Mouse (Mus musculus) right cerebral cortex, postnatal 36 days (tissue): ENCODE measurements at regions not wholly inside any gene's neighbourhood (a gene's known extent, or its start where the extent isn't known, plus 50 kb on each side); places are given as distances from the start of the nearest gene placed in this dataset.

Experiments
- DNase-seq, 2 experiments: peaks; one replicate each; pipeline ENCODE4 v3.0.0; 2022; ENCODE audit warnings: low spot score in 2 of 2, mixed read lengths in 1 of 2

- DNase-seq: no peak
These were observed 81.0 kb downstream of the Maf start for GRCm38 (mm10) chr8:115626396-115627136.

- DNase-seq: no peak
These were observed 82.5 kb downstream of the Maf start for GRCm38 (mm10) chr8:115625072-115625471.

GRCm38 (mm10) chr8:115618049-115618760 lies 89.4 kb downstream of the Maf start:
- peak; percentile 12 to 19 for DNase-seq

- DNase-seq: no peak
These were observed 90.6 kb downstream of the Maf start for GRCm38 (mm10) chr8:115616871-115617605.

GRCm38 (mm10) chr8:115613946-115614584 lies 93.5 kb downstream of the Maf start:
- no peak for DNase-seq

GRCm38 (mm10) chr8:115612119-115612518 lies 95.5 kb downstream of the Maf start:
- no peak for DNase-seq

GRCm38 (mm10) chr8:115599771-115600170 lies 107.8 kb downstream of the Maf start:
- no peak for DNase-seq

GRCm38 (mm10) chr8:115597226-115597953 lies 110.2 kb downstream of the Maf start:
- peak; percentile 12 to 13 for DNase-seq

GRCm38 (mm10) chr8:115589721-115590120 lies 117.9 kb downstream of the Maf start:
- DNase-seq: no peak

- DNase-seq: no peak
These were observed 118.5 kb downstream of the Maf start for GRCm38 (mm10) chr8:115589076-115589475.

- no peak for DNase-seq
These were observed 123.2 kb downstream of the Maf start for GRCm38 (mm10) chr8:115584311-115584907.

- no peak for DNase-seq
These were observed 124.4 kb downstream of the Maf start for GRCm38 (mm10) chr8:115583221-115583620.

- no peak for DNase-seq
These were observed 125.6 kb downstream of the Maf start for GRCm38 (mm10) chr8:115581940-115582517.

- DNase-seq: no peak
These were observed 139.2 kb downstream of the Maf start for GRCm38 (mm10) chr8:115568394-115568793.

GRCm38 (mm10) chr8:115565768-115566167 lies 141.8 kb downstream of the Maf start:
- no peak for DNase-seq

GRCm38 (mm10) chr8:115562362-115562761 lies 145.2 kb downstream of the Maf start:
- DNase-seq: no peak

- no peak for DNase-seq
These were observed 146.3 kb downstream of the Maf start for GRCm38 (mm10) chr8:115560985-115561916.

GRCm38 (mm10) chr8:115555452-115555851 lies 152.1 kb downstream of the Maf start:
- DNase-seq: no peak

GRCm38 (mm10) chr8:115554185-115554584 lies 153.4 kb downstream of the Maf start:
- no peak for DNase-seq
